Mouse (Mus musculus): ENCODE measurements around the gene Rgs3.

Gene Rgs3

DNA sequence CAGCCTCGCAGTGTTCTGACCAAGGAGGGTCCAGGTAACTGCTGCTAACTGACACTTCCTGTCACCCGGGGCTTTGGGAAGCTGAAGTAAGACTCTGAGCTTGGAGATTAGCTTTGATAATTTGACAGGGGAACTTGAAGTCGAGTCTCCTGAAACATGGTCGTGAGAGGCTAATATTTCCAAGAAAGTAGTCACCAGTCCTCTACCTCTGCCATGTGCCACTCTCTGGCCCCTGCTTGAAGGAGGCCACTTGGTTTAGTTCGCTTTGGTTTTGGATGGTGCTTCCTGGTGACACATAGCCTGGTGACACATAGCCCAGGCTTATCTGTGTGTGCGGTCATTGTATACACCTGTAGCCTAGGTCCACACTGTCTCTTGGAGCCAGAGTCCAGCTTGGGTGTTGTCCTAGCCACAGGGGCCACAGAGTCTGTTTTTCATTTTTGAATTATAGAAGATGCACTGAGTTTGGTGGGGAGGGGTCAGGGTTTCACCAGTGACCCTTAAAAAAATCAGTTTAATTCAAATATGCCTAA lies at the start of gene Rgs3:
Rgs3 (plus strand) TSS at position 51 of the 533 bp plus-strand sequence.
- in situ Hi-C loops (cut with MboI): loop anchor here (5.0 to 10.0 kb wide), 2 partner anchors 137 to 195 kb away; no protein-coding TSS in a partner anchor

DNA sequence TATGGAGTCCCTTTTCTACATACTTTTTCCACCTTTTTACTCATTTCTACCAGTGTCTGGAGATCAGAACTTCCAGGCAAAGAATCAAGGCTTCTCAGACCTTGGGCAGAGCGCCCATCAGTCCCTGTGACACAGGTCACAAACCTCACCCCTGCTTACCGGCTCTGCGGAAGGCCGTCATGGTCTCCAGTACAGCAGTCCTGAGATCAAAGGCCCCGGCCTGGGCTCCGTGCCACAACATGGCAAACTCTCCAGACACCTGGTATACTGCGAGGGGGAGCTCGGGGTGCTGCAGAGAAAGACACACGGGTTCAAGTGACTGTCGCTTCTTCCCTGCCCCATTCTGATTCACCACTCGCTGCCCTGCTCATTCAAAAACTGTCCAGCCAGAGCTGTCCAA lies 49.7 kb upstream of the Rgs3 start:
- in situ Hi-C loops (cut with MboI): no loop called here

DNA sequence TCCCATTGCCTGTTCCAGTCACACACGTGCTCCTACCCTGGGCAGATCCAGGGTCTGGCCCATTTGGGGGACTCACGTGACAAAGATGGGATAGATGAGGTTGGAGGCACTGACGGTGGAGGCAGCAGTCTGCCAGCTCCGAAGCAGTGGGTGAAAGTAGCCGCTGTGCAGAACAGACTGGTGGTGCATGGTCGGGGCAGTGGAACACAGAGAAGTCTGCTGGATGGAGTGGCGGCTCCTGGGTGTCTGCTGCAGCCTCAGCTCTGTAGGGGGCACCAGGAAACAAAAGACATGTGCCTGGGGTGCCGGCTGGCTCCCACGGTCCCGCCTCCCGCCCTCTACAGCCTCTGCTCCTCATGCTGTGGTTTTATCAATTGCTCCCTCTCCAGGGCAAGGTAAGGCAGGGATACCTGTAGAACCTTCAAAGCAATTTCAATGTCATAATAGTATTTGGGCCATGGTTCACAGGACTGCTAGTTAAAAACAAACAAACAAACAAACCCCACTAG lies 45.6 kb upstream of the Rgs3 start:
- in situ Hi-C loops (cut with MboI): no loop called here

DNA sequence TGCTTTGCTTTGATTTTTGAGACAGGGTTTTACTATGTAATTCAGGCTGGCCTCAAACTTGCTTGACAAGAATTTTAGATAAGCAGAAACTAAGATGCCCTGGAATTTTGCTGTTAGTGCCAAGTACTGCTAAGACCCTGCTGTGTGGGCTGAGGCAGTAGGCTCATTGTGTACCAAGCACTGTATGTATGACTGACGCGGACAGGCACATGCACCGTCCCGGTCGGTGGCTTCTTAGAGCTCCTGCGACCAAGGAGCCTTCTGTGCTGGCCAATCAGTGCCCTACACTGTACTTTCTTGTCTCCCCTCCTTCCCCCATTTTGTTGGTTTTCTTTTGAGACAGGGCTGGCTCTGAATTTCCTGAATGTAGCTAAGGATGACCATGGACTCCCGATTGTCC lies 44.7 kb upstream of the Rgs3 start:
- in situ Hi-C loops (cut with MboI): loop anchor here (5.0 kb wide), 1 partner anchor 33 kb away; the partner anchor contains the start of gene Bspry

DNA sequence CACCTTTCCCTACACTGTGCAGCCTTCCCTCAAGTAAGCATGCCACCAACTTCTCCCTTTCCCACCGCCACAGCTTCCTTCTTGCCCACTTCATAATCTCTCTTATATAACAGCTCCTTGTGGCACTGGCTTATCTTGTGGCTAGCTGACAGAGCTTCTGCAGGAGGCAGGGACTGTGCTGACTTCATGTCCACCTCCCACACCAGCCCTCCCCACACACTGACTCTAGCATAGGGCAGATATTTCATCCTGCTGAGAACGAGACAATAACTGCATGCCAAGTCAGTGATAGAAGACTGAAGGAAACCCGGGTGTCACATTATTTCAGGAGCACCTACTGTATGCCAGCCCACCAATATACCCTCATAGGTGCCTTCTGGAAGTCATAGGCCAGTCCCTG lies 44.2 kb upstream of the Rgs3 start:
- in situ Hi-C loops (cut with MboI): loop anchor here (5.0 kb wide), 1 partner anchor 33 kb away; the partner anchor contains the start of gene Bspry

DNA sequence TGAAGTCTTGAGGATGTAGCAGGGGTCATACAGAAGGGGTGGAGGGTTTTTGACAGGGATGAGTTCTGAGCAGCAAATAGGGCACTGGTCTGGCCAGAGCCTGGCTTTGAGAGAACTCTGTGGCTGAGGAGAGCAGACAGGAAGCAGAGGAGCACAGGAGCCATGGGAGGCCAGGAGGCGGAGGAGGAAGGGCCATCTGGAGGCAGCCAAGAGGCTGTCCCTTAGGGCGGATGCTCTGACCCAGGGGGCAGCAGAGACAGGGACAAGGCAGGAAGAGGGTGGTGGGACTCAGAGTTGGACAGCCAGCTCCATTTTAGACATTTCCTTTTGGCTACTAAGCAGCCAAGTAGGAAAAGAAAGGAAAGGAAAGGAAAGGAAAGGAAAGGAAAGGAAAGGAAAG lies 43.6 kb upstream of the Rgs3 start:
- in situ Hi-C loops (cut with MboI): loop anchor here (5.0 kb wide), 1 partner anchor 34 kb away; the partner anchor contains the start of gene Bspry

DNA sequence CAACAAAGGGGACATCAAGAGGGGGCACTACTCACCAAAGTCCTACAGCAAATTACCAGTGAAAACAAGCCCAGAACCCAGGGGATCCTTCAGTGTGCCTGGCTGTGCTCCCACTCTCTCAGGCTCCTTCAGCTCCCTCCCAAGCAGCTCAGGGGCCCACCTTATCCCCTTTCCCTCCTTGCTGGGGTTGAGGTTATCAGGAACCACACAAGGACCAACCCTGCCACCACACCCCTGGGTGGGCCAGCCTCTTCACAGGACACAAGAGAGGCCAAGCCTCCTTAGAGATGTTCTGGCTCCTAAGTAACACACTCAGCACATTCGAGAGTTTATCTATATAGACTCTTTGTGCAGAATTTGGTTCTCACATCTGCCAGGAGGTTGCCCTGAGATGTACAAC lies 43.1 kb upstream of the Rgs3 start:
- in situ Hi-C loops (cut with MboI): loop anchor here (5.0 kb wide), 1 partner anchor 34 kb away; the partner anchor contains the start of gene Bspry

DNA sequence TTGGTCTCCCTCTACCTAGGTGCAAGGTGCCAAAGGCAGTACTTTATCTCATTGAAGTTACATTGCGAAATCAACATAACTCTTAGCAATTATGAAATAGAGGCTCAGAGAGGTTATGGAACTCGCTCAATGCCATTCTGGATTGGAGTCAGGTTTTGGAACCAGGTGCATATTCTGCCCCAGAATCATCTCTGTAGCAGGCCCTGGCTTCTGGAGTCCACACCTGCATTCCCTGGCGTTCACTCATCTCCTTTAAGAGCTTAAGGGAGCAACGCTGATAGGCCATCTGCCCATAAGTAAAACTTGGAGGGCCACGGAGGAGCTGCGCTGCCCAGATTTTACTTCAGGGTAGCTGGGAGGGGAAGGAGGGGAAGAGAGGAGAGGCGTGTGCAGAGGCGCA lies 42.6 kb upstream of the Rgs3 start:
- in situ Hi-C loops (cut with MboI): loop anchor here (5.0 kb wide), 1 partner anchor 35 kb away; the partner anchor contains the start of gene Bspry

DNA sequence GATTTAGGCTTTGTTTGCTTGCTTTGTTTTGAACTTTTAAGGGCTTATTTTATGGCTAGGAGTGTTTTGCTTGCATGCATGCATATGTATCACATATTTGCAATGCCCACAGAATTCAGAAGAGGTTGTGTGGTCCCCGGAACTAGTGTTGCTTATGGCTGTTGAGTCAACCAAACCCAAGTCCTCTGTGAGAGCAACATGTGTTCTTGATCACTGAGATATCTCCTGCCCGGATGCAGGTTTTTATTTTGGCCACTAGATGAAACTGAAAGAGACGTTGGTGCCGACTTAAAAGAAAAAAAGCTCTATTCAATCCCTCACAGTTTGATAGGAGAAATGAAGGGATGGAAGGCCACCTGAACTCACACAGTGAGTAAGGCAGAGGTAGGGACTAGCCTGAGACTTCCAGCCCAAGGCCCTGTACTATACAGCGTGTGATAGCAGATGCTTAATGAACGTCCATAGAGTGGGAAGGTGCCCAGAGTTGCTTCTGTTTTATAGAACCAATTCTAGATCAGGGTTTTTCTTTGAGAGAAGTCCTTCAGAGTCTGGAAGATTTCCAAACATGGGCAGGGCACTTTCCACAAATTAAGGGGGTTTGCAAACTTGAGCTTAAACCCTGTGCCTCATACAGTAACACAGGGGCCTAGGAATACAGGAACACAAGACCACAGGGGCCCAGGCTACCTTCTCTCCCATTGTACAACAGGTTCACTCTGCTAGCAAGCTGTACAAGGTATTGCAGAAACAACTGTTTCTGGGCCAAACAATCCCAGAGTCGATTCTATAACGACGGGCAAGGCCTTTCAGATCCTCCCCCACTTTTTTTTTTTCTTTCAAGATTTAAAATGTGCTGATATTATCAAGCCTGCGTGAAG lies 41.9 kb upstream of the Rgs3 start:
- in situ Hi-C loops (cut with MboI): loop anchor here (5.0 kb wide), 1 partner anchor 35 kb away; the partner anchor contains the start of gene Bspry

DNA sequence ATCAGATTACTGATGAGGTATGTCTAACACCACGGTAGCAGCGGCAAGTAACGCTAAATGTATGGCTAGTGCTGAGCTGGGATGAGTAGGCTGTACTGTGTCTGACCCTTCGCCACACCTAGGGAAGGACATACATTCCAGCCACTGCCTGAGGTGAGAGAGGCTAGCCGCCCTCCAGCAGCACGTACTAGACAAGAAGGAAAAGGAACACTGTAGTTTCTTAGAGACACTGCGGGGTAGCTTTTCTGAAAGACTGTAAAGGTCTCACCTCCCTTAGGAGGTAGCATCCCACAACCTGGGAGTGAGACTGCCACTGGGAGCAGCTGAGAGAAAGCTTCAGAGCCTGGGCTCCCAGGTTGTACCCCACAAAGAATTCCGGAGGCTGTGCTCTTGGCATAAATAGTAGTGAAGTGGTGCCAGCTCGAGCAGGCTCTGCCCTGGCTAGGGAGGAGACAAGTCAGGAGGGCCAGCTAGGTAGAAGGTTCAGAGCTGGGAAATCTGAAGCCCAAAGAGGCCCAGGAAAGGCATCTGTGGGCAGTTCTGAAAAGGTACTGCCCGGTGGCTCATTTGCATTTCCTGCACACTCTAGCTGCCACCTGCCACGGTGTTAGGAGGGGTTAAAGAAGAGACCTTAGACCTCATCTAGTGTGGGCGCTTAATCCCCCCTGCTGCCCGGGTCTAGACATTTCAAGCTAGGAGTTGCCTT lies 41.1 kb upstream of the Rgs3 start:
- in situ Hi-C loops (cut with MboI): loop anchor here (5.0 kb wide), 1 partner anchor 36 kb away; the partner anchor contains the start of gene Bspry

DNA sequence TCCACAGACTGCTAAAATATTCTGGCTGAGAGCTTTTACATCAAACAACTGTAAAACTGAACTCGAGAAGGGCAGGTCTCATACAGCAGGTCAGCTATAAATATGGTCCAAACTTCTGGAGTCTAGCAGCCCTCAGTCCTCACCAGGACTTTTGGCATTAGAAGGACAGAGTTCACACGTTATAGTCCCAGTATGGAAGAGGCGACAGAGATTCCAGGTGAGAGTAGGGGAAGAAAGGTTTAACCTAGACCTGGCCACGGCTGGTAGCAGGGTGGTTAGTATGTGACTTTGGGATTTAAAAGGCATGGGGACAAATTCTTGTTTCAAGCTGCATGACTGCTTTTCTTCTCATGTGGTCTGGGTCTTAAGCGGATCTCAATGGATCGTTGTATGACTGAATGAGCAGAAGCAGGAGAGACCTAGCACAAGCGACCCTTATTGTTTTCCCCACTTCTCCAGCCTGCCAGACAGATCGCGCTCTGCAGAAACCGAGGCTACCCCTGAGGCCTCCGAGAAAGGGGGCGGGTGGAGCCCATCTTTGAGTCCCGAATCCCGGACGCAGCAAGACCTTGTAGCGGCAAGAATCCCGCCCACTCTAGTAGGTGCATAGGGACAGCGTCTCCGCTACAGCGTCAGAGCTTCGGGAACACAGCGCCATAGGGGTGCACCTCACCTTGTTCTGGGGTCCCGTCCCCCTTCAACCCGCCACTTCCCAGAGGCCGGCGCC lies 40.4 kb upstream of the Rgs3 start:
- in situ Hi-C loops (cut with MboI): loop anchor here (5.0 kb wide), 1 partner anchor 37 kb away; the partner anchor contains the start of gene Bspry

DNA sequence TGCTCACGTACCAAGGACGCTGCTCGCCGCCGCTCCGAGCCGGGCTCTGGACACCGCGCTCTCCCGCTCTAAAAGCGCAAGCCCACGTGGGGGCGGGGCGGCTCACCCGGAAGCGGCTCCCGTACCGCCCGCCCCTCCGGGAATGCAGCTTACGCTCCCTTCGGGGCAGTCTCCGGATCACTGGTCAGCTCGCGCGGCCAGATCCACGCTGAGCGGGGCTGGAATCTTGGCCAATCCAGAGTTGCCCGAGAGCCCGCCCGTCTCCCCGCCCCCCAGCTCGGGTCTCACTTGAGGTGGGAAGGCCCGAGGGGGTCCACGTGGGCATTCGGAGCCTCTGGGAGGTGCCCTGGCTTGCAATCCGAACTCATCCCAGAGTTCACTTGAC lies 39.8 kb upstream of the Rgs3 start, which contains the start of gene Alad:
Alad (minus strand) TSS at position 70 of the 385 bp plus-strand sequence.
- in situ Hi-C loops (cut with MboI): loop anchor here (5.0 kb wide), 1 partner anchor 38 kb away; the partner anchor contains the start of gene Bspry

DNA sequence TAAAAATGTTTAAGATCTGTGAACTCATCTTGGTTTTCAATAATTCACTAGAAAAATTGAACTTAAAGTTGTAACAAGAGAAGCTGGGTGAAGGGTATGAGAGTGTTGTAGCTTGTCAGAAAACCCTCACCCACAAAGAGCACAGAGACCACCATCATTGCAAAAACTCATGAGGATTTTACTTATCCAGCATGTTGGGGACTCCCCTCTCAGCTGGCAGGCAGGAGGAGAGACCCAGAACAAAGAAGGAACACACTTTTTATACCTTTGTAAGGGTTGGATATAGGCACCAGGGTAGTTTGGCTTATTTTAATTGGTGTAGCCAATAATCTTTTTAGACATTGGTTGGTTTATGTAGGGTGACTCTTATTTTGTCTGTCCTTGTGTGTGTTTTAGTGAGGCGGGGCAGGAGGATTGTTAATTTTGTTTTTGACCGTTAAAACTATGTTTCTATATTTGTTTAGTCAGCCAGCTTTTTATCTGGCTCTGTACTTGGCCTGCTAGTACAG lies 38.7 kb upstream of the Rgs3 start:
- in situ Hi-C loops (cut with MboI): no loop called here

DNA sequence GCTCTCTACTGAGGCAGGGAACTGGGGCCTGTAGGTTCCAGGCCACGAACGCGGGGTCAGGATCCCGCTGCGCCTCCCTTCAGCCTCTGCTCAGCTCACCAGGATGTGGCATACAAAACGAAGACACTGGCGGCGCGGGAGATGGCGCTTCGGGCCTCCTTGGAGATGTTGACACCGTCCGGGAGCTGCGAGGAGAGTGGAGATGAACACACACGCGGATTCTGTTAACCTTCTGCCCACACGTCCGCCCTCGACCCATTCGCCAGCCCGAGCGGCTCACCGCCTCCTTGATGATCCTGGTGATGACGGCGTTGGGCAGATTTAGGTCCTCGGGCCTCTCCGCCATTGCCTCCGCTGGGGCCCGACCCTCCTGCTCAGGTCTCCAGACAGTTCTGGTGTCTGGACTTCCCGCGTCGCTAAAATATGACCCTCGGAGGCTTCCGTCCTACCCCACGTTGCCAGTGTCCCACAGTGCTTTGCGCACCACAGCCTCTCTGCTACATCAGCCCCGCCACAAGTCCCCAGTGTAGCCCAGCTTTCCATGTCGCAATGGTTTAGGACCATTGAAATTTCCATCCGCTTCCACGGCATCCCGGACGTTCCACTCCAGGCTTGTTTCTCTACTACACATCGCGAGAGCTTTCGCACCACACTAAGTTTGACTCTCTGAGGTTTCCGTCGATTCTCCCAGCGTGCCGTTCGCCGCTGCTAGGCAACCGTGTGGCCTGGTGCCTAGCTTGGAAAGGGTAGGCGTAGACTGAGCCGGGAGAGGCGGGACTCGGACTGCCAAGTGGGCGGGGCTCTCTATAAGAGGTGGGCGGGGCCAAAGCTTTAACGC lies 34.8 kb upstream of the Rgs3 start, which contains the start of the genes Pole3 and 4933430I17Rik:
Pole3 (minus strand) TSS at position 418 of the 838 bp plus-strand sequence.
4933430I17Rik (plus strand) TSS at position 719 of the 838 bp plus-strand sequence.
- in situ Hi-C loops (cut with MboI): no loop called here

DNA sequence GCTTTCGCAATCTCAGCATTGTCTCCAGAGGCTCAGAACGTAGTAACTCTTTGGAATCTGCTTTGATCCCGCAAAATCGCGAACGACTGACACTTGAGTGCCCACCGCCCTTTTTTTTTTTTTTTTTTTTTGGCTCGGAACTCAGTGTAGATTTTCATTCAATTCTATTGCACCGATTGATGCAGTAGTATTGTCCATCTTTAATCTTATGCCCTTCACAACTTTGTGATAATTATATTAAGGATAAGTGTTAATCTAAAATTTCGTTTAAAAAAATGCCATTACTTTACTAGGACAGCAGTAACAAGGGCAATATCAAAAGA lies 34.2 kb upstream of the Rgs3 start:
- in situ Hi-C loops (cut with MboI): no loop called here

DNA sequence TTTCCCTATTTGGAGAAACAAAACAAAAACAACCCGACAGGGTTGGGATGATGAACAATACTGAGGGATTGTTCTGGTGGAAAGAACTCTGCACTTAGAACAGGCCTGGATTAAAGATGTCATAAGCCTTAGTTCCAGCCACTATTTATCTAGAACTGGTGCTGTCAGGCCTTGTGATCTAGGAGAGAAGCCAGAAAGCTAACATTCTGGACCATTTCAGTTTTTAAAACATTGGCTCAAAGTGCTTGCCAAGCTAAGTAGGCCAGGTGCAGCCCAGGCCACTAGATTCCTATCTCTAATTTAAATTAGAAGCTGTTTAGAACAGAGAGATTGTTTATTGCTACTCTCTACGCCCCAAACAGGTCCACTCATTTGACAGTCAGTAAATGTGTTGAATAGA lies 33.4 kb upstream of the Rgs3 start:
- in situ Hi-C loops (cut with MboI): no loop called here

DNA sequence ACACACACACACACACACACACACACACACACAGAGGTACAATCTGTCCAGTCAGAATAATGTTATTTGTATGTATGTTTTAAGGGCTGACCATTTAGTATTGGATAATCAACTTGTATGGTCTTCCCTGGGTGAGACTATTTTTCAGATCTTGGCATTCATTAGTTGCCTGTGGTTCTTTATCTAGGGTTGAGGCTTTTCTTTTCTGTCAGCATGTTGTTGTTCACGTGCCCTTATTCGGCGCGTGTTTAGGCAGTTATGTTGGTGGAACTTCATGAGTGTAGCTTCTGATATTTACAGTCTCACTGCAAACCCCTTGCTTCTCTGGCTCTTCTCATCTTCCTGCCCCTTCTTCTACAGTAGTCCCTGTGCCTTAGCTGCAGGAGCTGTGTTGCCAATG lies 32.0 kb upstream of the Rgs3 start:
- in situ Hi-C loops (cut with MboI): no loop called here

DNA sequence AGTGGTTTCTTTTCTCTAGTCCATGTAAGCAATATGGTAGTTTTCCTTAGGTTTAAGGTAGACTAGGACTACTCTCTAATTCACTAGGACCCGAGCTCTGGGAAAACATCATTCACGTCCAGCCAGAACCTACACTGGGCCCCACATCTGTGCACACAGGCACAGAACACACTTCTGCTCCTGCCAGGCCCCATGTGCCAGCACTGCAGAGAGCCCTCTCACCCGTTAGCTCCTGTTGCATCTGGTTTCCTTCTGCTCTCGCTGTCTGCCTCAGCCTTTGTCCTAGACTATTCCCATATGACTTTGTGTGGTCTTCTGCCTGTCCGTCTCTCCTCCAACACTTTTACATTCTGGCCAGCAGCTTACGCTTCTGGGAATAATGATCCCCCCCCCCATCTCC lies 25.9 kb upstream of the Rgs3 start:
- in situ Hi-C loops (cut with MboI): no loop called here

DNA sequence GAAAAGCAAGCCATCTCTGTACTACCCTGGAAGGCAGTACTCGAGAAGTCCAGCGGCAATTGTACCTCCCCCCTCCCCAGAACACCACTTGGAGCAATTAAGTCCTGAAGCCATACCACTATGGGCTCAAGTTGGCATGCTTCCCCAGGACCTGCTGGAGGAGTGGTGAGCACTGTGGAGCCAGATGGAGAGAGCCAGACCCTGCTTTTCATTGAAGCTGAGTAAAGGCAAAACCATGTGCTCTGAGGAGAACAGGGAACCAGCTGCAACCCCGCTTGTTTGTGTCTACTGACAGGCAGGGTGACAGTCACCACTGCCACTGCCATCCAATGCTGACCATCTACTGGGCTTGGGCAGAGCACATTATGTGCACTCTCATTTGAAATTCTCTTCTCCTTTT lies 17.8 kb upstream of the Rgs3 start:
- in situ Hi-C loops (cut with MboI): no loop called here

DNA sequence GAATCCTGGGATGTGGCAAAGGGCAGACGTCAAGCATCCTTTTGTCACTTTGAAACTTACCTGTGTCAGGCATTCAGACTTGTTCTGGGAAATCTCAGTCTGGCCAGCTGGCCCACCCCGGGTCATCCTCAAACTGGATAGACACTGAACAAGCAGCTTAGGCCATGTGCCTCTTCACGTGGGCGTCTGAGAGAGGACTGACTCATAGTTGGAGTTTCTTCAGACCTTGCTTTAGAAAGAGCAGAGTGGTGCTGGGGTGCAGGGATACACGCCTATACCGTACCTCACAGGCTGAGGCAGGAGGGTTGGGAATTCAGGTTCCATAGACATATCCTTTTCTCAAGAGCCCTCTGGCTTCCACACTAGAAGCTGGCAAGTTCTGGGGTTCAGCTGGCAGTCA lies 15.9 kb upstream of the Rgs3 start:
- in situ Hi-C loops (cut with MboI): no loop called here
